Mouse (Mus musculus): Measurements from ENCODE around the gene Cpvl.

GRCm38 (mm10) chr6:53996226-53996955 lies 17.9 kb upstream of the Cpvl start:
- TF ChIP-seq CTCF (IDR thresholded peaks at IDR 0.05; ENCODE audit: low read depth, low read length) (no peak), POLR2A (IDR thresholded peaks at IDR 0.05; ENCODE audit: extremely low read depth, insufficient read depth, low read length) (no peak)
